Comparison of ENCODE assay signal across 10 mouse cellular contexts in genomic region chr1:186637304-186638213, GRCm38 (mm10).
"Had no signal": no experiment of that assay in that cellular context is flagged by ENCODE, and none has a peak within 500 bp of the region (broad histone marks: within the 10 kb centered on the region; RNA-seq: fewer than 3 reads in every experiment).

No protein-coding gene starts in this region.

- ATAC-seq: liver, embryonic 12.5 days; midbrain, embryonic 13.5 days had no signal

- H3K36me3 ChIP-seq: liver, embryonic 12.5 days; lung, embryonic 15.5 days; midbrain, embryonic 13.5 days; neural tube, embryonic 15.5 days had no signal

- H3K27me3 ChIP-seq: limb, embryonic 15.5 days; liver, embryonic 12.5 days; lung, embryonic 15.5 days; midbrain, embryonic 13.5 days; neural tube, embryonic 15.5 days had no signal

- H3K27ac ChIP-seq: limb, embryonic 15.5 days; liver, embryonic 12.5 days; lung, embryonic 15.5 days; midbrain, embryonic 13.5 days; neural tube, embryonic 15.5 days; stomach, postnatal 0 days had no signal

- DNase-seq: kidney, adult 8-10 months; layer of hippocampus, adult 9-11 months; layer of hippocampus, postnatal 36 days had no signal

- H3K4me1 ChIP-seq: liver, embryonic 12.5 days; neural tube, embryonic 15.5 days had no signal

- H3K4me2 ChIP-seq: limb, embryonic 15.5 days; liver, embryonic 12.5 days; lung, embryonic 15.5 days; midbrain, embryonic 13.5 days; neural tube, embryonic 15.5 days had no signal

- H3K4me3 ChIP-seq: limb, embryonic 15.5 days; liver, embryonic 12.5 days; lung, embryonic 15.5 days; midbrain, embryonic 13.5 days; myocyte; neural tube, embryonic 15.5 days had no signal

- H3K9ac ChIP-seq: limb, embryonic 15.5 days; liver, embryonic 12.5 days; lung, embryonic 15.5 days; midbrain, embryonic 13.5 days; neural tube, embryonic 15.5 days had no signal

- H3K9me3 ChIP-seq: limb, embryonic 15.5 days; liver, embryonic 12.5 days; lung, embryonic 15.5 days; midbrain, embryonic 13.5 days; neural tube, embryonic 15.5 days had no signal
